Mouse (Mus musculus) gastrocnemius, postnatal 10 days (tissue): ENCODE results near the gene Dnmt1. TPM values are rescaled to one million over a fixed set of nuclear protein-coding genes. Genes with fewer than 3 reads are reported as not detected.
"Not testable (repeated sequence)": the region's sequence is repeated elsewhere in the genome, so short reads cannot be mapped to it uniquely, and the experiment has no call there.

ENCODE experiments used
- DNase-seq: peaks from one replicate; pipeline ENCODE4 v3.0.0; 2021; ENCODE audit warnings: mixed read lengths
- long read RNA-seq, 2 experiments: library from polyadenylated mRNA; stranded (forward); transcript quantifications; one replicate each; pipeline ENCODE4 v2.0.0; 2021
- total RNA-seq, 2 experiments: library from RNA; stranded (reverse); gene quantifications; 2 replicates each; pipeline ENCODE4 v1.2.3; 2021

The Dnmt1 gene
- total RNA-seq: 10 to 100 TPM; 18.4 to 25.7 TPM
- long read RNA-seq, experiment 1, full-length matches to known transcripts: 9 of 25 reads
- long read RNA-seq, experiment 1, partial matches to known transcripts: 8 of 25 reads
- long read RNA-seq, experiment 1, other reads (novel, unspliced or antisense): 8 of 25 reads
- long read RNA-seq, experiment 2, full-length matches to known transcripts: 6 of 22 reads
- long read RNA-seq, experiment 2, partial matches to known transcripts: 8 of 22 reads
- long read RNA-seq, experiment 2, other reads (novel, unspliced or antisense): 8 of 22 reads

- DNase-seq: no peak
These were observed at the start of gene Dnmt1 for GRCm38 (mm10) chr9:20959430-20959938. TSS of gene Dnmt1 (minus strand) at chr9:20959888.

DNA sequence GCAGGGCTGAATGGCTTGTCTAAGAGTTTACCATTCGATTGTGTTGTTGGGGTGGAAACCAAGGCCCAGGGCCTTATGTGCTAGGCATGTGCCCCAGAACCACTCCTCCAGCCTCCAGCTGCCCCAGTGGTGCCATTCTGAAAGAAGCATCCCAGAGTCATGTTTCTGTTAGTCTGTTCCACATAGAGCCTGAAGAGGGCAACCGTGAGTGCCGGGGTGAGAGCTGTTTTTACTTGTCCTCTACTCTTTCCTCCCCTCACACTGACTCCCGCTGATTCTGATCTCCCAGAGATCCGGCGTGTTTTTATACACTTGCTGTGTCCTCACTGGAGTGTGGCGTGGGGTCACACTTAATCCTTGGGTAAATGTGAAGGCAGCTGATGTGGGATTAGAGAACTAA, 48.3 kb upstream of the Dnmt1 start:
- no peak for DNase-seq

- no peak for DNase-seq
These were observed 47.7 kb upstream of the Dnmt1 start for GRCm38 (mm10) chr9:21007313-21007952.

DNA sequence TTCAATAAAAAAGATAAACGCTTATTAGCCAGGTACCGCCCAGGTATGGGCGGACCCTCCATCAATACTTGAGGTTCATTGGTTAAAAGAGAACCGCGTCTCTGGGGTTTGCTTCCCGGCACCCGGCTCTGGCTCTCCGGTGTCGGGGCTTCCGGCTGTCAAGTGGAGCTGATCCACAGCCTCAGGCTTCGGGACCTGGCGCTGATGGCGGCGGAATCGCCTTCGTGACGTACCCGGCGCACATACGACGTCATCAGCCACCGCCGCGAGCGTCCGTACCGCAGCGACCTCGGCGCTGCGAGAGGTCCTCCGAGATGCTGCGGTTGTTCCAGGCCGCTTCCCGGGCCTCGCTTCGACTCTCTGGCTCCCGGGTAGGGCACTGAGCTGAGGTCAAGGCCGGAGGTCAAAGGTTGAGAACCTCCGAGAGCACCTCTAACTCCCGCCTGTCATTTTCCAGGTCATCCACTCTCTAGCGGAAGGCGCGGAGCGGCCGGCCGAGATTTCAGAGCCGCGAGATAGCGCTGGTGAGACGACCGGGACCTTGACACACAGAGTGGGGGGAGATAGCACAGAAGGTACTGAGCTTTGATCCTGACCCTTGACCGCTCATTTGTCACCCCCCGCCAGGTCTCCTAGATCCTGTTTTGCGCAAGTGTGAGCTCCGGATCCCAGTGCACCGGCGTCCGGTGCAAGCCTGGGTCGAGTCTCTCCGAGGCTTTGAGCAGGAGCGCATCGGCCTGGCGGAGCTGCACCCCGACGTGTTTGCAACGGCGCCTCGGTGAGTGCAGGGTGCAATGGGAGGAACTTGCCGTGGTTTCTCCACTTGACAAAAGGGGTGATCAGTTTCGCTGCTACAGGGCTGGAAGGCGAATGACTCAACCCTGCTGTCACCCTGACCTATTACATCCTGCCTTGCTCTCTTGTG, 43.2 kb upstream of the Dnmt1 start, which contains the start of gene Mrpl4:
Mrpl4 (plus strand) TSS at position 112 of the 925 bp plus-strand sequence.
- DNase-seq: peak; percentile 87

- no peak for DNase-seq
These were observed 42.6 kb upstream of the Dnmt1 start for GRCm38 (mm10) chr9:21002270-21002626.

DNA sequence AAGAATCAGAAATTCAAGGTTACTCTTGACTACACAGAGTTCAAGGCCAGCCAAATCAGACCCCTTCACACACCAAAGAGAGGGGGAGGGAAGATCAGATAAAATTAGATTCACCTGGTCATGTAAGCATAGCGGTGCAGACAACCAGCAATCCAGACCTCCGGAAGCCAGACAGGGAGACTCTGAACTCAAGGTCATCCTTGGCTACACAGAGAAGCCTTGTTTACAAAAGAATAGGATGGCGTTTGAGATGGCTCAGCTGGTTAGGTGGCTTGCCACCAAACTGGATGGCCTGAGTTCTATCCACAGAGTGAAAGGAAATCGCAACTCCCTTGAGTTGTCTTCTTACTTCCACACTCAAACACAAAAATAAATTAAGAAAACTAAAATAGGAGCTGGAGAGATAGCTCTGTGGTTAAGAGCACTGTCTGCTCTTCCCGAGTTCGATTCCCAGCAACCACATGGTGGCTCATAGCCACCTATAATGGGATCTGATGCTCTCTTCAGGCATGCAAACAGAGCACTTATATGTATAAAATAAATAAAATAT, 42.0 kb upstream of the Dnmt1 start:
- no peak for DNase-seq

DNA sequence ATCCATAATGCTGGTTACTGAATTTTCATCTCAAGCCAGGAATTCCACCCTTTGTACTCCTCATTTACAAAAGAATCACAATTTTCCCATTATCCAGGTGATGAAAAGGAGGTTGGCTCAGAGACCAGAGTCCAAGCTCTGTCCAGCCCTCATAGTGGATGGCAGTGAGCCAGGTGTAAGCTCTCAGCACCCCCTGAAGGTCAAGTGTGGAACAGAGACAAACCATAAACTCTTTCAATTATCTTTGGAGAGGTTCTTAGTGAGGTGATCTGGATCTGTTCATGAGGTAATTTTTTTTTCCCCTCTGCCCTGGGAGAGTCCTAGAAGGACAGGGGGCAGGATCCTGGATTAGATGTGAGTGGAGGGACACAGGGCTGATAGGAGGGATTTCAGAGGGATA, 41.1 kb upstream of the Dnmt1 start:
- DNase-seq: no peak

DNA sequence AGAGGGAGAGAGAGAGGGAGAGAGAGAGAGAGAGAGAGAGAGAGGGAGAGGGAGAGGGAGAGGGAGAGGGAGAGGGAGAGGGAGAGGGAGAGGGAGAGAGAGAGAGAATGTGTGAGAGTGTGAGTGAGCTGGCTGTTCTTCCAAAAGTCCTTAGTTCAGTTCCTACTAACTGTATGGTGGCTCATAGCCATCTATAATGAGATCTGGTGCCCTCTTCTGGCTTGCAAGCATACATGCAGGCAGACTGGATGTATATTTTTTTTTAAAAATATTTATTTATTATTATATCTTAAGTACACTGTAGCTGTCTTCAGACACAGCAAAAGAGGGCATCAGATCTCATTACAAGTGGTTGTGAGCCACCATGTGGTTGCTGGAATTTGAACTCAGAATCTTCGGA, 38.6 kb upstream of the Dnmt1 start:
- DNase-seq: not testable (repeated sequence)

- no peak for DNase-seq
These were observed 37.4 kb upstream of the Dnmt1 start for GRCm38 (mm10) chr9:20997065-20997464.

- DNase-seq: no peak
These were observed 35.4 kb upstream of the Dnmt1 start for GRCm38 (mm10) chr9:20995069-20995468.

GRCm38 (mm10) chr9:20993165-20993898, 33.6 kb upstream of the Dnmt1 start:
- peak; percentile 41 for DNase-seq

GRCm38 (mm10) chr9:20991587-20991986, 31.9 kb upstream of the Dnmt1 start:
- no peak for DNase-seq

GRCm38 (mm10) chr9:20990861-20991260, 31.2 kb upstream of the Dnmt1 start:
- peak; percentile 30 for DNase-seq

DNA sequence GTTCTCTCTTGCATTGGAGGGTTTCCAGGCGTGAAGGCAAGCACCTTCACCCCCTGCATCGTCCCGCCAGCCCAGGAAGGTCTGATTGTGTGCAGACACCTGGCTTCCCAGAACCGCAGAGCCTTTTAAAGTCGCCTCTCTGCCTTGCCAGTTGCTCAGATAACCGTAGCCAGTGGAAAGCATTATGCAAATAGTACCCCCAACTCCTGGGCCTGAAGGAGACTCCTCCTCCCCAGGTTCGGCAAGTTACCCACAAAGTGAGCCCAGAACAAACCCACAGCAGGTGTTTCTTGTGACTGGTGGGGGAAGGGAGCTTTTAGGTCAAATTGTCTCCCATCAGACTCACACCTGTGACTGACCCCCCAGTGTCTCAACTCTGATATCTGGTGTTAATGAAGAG, 28.3 kb upstream of the Dnmt1 start:
- DNase-seq: no peak

- peak; percentile 69 for DNase-seq
These were observed 27.4 kb upstream of the Dnmt1 start for GRCm38 (mm10) chr9:20986952-20987686.

DNA sequence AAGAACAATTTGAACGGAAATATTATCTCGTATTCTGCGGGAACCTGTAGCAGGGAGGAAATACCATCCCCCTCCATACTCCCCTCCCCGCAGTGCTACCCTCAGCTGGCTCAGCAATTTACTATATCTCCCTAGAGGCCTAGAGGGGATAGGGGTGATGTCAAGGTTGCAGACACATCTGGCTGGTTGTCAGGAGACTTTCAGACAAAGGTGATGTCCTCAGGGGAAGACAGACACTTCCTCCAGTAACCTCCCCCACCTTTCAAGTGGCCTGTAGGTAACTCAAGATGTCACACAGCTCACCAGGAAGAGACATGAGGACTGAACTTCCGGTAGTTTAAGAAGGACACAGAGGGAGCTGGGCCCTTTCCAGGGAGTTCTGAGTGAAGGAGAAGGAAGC, 23.5 kb upstream of the Dnmt1 start:
- DNase-seq: no peak

GRCm38 (mm10) chr9:20982171-20982570, 22.5 kb upstream of the Dnmt1 start:
- no peak for DNase-seq

DNA sequence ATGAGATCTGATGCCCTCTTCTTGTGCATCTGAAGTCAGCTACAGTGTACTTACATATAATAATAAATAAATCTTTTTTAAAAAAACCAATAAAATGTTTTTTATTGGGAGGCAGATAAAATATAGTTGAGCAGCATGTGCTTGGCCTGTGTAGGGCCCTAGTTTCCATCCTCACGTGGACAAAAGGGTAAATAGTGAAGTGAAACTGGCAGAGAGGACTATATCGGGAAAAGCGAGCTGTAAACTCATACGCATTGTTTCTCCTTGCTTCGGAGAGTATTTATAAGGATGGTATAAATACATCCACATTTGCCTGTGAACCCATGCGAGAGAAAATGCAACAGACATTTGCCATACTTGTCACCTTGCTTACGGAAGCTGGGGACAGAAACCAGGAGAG, 20.1 kb upstream of the Dnmt1 start:
- no peak for DNase-seq

DNA sequence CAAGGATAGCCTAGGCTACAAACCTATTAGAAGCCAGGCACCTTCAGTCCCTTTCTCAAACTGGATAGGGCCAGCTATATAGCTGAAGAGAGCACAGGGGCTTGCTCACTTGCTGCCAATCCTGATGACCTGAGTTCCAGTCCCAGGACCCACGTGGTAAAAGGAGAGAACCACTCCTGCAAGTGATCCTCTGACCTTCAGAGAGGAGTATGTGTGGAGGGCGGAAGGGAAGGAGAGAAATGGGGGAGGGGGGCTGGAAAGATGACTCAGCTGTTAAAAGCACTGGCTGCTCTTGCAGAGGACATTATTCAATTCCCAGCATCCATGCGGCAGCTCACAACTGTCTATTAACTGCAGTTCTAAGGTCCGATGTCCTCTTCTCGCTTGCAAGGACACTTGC, 19.5 kb upstream of the Dnmt1 start:
- no peak for DNase-seq

GRCm38 (mm10) chr9:20978409-20979095, 18.9 kb upstream of the Dnmt1 start:
- DNase-seq: no peak
